Mouse (Mus musculus) gastrocnemius, postnatal 25 days (tissue): ENCODE data around the gene Olfr548-ps1. TPM values are rescaled to one million over a fixed set of nuclear protein-coding genes. Genes with fewer than 3 reads are reported as not detected.
"Not testable (repeated sequence)": the region's sequence is repeated elsewhere in the genome, so short reads cannot be mapped to it uniquely, and the experiment has no call there.

Source experiments
- DNase-seq: peaks from one replicate; pipeline ENCODE4 v3.0.0; 2022
- long read RNA-seq, 2 experiments: library from polyadenylated mRNA; stranded (forward); transcript quantifications; one replicate each; pipeline ENCODE4 v2.0.0; 2021
- total RNA-seq, 2 experiments: library from RNA; stranded (reverse); gene quantifications; 1 replicate in 1 of 2; 2 replicates in 1 of 2; pipeline ENCODE4 v1.2.3; 2021

Gene Olfr548-ps1
- not detected for total RNA-seq
- long read RNA-seq, experiment 1, result 0 reads
- long read RNA-seq, experiment 2, result 0 reads

- DNase-seq, result no peak
These were observed at the start of gene Olfr548-ps1 for GRCm38 (mm10) chr7:102540596-102540995. Olfr548-ps1 (plus strand) TSS chr7:102540896.

- DNase-seq, result not testable (repeated sequence)
These were observed 46.3 kb upstream of the Olfr548-ps1 start for GRCm38 (mm10) chr7:102494416-102494815.

- DNase-seq, result no peak
These were observed 41.2 kb upstream of the Olfr548-ps1 start, which contains the start of gene Olfr545 for GRCm38 (mm10) chr7:102499473-102499872. Olfr545 (minus strand) TSS chr7:102499573.

GRCm38 (mm10) chr7:102501986-102502385, 38.7 kb upstream of the Olfr548-ps1 start:
- no peak for DNase-seq

GRCm38 (mm10) chr7:102506848-102507247, 33.8 kb upstream of the Olfr548-ps1 start:
- peak; percentile 22 for DNase-seq

- no peak for DNase-seq
These were observed 32.6 kb upstream of the Olfr548-ps1 start for GRCm38 (mm10) chr7:102508066-102508465.

- DNase-seq, result no peak
These were observed 32.0 kb upstream of the Olfr548-ps1 start for GRCm38 (mm10) chr7:102508666-102509065.

GRCm38 (mm10) chr7:102509726-102510125, 31.0 kb upstream of the Olfr548-ps1 start:
- no peak for DNase-seq

GRCm38 (mm10) chr7:102511927-102512326, 28.8 kb upstream of the Olfr548-ps1 start:
- DNase-seq, result no peak

- DNase-seq, result peak; percentile 67
These were observed 27.8 kb upstream of the Olfr548-ps1 start for GRCm38 (mm10) chr7:102512814-102513435.

GRCm38 (mm10) chr7:102514144-102514543, 26.6 kb upstream of the Olfr548-ps1 start:
- DNase-seq, result no peak

- no peak for DNase-seq
These were observed 24.2 kb upstream of the Olfr548-ps1 start for GRCm38 (mm10) chr7:102516261-102517050.

GRCm38 (mm10) chr7:102517051-102517335, 23.7 kb upstream of the Olfr548-ps1 start:
- DNase-seq, result no peak

GRCm38 (mm10) chr7:102529052-102529451, 11.6 kb upstream of the Olfr548-ps1 start:
- no peak for DNase-seq

- no peak for DNase-seq
These were observed 6.2 kb upstream of the Olfr548-ps1 start, which contains the start of gene Olfr547 for GRCm38 (mm10) chr7:102534449-102534848. Olfr547 (plus strand) TSS chr7:102534749.

- DNase-seq, result no peak
These were observed 555 bp downstream of the Olfr548-ps1 start for GRCm38 (mm10) chr7:102541251-102541650.

GRCm38 (mm10) chr7:102549570-102549969, 8.9 kb downstream of the Olfr548-ps1 start, which contains the start of gene Olfr549:
Olfr549 (plus strand) TSS chr7:102549870.
- DNase-seq, result no peak

GRCm38 (mm10) chr7:102553279-102553678, 12.6 kb downstream of the Olfr548-ps1 start:
- DNase-seq, result no peak

GRCm38 (mm10) chr7:102564999-102565997, 24.6 kb downstream of the Olfr548-ps1 start, which contains the start of gene Trim21:
Trim21 (minus strand) TSS chr7:102565486.
- DNase-seq, result peak; percentile 86

GRCm38 (mm10) chr7:102566219-102566618, 25.5 kb downstream of the Olfr548-ps1 start:
- no peak for DNase-seq

GRCm38 (mm10) chr7:102571142-102571541, 30.4 kb downstream of the Olfr548-ps1 start, which contains the start of gene Olfr550:
Olfr550 (plus strand) TSS chr7:102571442.
- DNase-seq, result no peak
